In the genomic region with DNA sequence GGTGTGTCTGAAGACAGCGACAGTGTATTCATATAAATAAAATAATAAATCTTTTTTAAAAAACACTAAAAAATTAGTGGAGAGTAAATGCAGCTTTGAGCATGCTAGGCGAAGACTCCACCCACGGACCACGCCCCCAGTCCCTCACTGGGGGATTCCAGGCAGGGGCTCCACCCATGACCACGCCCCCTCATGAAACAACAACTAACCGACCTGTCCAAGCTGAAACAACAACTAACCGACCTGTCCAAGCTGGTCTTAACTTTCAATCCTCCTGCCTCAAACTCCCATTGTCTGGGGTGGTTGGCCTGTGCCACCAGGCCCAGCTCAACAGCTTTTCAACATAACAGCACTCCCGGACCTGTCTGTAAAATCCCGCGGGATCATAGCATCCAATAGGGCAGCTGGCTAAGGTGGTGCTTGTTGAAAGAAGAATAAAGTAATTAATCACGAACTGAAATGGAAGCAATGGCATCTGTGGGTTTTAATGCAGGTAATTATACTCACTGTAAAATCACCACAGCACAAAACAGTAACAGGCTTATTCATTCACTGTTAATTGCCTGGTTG, we compare ENCODE assay signal across 9 mouse cellular contexts. TPM values are rescaled to one million over a fixed set of nuclear protein-coding genes. Genes with fewer than 3 reads are reported as not detected.
DNase-seq lines count a peak whose midpoint lies in the region; ATAC-seq and TF ChIP-seq lines count a peak whose summit lies in the region.
"Had no signal": no experiment of that assay in that cellular context is flagged by ENCODE, and none has a peak within 500 bp of the region (broad histone marks: within the 10 kb centered on the region; RNA-seq: fewer than 3 reads in every experiment).

No protein-coding gene starts in this region.

- peak; percentile 34 for DNase-seq in kidney, adult 2 months
- peak; percentile 64 for DNase-seq in brain, embryonic 14.5 days (ENCODE audit: low read depth)
- DNase-seq in kidney, postnatal 14 days = peak; percentile 31
- DNase-seq in retina, embryonic 14.5 days (ENCODE audit: low spot score) = no peak
- no peak for DNase-seq in MN1 (ENCODE audit: low spot score)

- no peak for TF ChIP-seq CTCF in kidney, adult 2 months (conservative IDR thresholded peaks at IDR 0.05; ENCODE audit: insufficient read depth, insufficient read length, low read depth, low read length)
- TF ChIP-seq CTCF in brain, embryonic 14.5 days (IDR thresholded peaks at IDR 0.05; ENCODE audit: borderline replicate concordance, extremely low read depth, insufficient read depth, insufficient read length) = no peak
- no peak for TF ChIP-seq CTCF in small intestine, adult 2 months (IDR thresholded peaks at IDR 0.05; ENCODE audit: extremely low read depth, insufficient read length, insufficient replicate concordance, low read depth, low read length)

- H3K9ac ChIP-seq in kidney, embryonic 14.5 days (ENCODE audit: low read depth, low read length) = no peak overlapping the region

- TF ChIP-seq POLR2A in kidney, adult 2 months (IDR thresholded peaks at IDR 0.05; ENCODE audit: low read depth, low read length) = no peak
- TF ChIP-seq POLR2A in brain, embryonic 14.5 days (IDR thresholded peaks at IDR 0.05; ENCODE audit: borderline replicate concordance, extremely low read depth, insufficient read depth, insufficient read length, poor library complexity, severe bottlenecking) = no peak
- TF ChIP-seq POLR2A in small intestine, adult 2 months (IDR thresholded peaks at IDR 0.05; ENCODE audit: low read depth, low read length) = no peak

- no peaks in the 10 kb centered on the region for H3K4me1 ChIP-seq in kidney, adult 2 months (ENCODE audit: control insufficient read depth, insufficient read depth, low read length)
- H3K4me1 ChIP-seq in kidney, embryonic 14.5 days (ENCODE audit: control insufficient read depth, insufficient read depth, low read length) = no peaks in the 10 kb centered on the region
- peaks cover 9% of the 10 kb centered on the region for H3K4me1 ChIP-seq in small intestine, adult 2 months (ENCODE audit: control insufficient read depth, insufficient read depth, insufficient read length, low read length)

- peak overlapping the region; percentile 32; the same call in 1 of the 2 replicates for H3K4me3 ChIP-seq in kidney, adult 2 months (ENCODE audit: insufficient read depth, low read depth, low read length)
- H3K4me3 ChIP-seq in kidney, embryonic 14.5 days (ENCODE audit: low read length) = no peak overlapping the region
- 0 out of 2 replicates have a peak overlapping the region, but pooled peaks have one; percentile 6 for H3K4me3 ChIP-seq in small intestine, adult 2 months (ENCODE audit: low read depth, low read length)

- H3K9me3 ChIP-seq in kidney, embryonic 14.5 days (ENCODE audit: control insufficient read depth, low read length) = no peaks in the 10 kb centered on the region

- ATAC-seq in kidney, embryonic 14.5 days (ENCODE audit: low FRiP score, low TSS enrichment) = no peak
- ATAC-seq in monocyte, adult 5-6 weeks (replicated peaks; ENCODE audit: insufficient number of reproducible peaks, low FRiP score, low TSS enrichment, poor library complexity, severe bottlenecking) = no peak

- no peaks in the 10 kb centered on the region for H3K36me3 ChIP-seq in kidney, adult 2 months (ENCODE audit: control insufficient read depth, insufficient read depth, low read length)
- no peaks in the 10 kb centered on the region for H3K36me3 ChIP-seq in kidney, embryonic 14.5 days (ENCODE audit: control insufficient read depth, insufficient read depth, low read length)
- no peaks in the 10 kb centered on the region for H3K36me3 ChIP-seq in small intestine, adult 2 months (ENCODE audit: control insufficient read depth, insufficient read depth, low read length)

- H3K4me2 ChIP-seq in kidney, embryonic 14.5 days (replicated peaks; ENCODE audit: low read depth, low read length) = no peak overlapping the region

- WGBS in kidney, adult 2 months = 43% methylated on average over 11 of the region's 11 CpGs
- 31% methylated on average over 11 of the region's 11 CpGs for WGBS in kidney, embryonic 14.5 days
- 43% methylated on average over 11 of the region's 11 CpGs for WGBS in small intestine, adult 2 months

- no peaks in the 10 kb centered on the region for H3K27me3 ChIP-seq in kidney, adult 2 months (replicated peaks; ENCODE audit: control insufficient read depth, insufficient read depth, low read length)
- H3K27me3 ChIP-seq in kidney, embryonic 14.5 days (ENCODE audit: control insufficient read depth, insufficient read depth, low read length) = no peaks in the 10 kb centered on the region
- H3K27me3 ChIP-seq in small intestine, adult 2 months (ENCODE audit: control insufficient read depth, insufficient read depth, low read length) = no peaks in the 10 kb centered on the region

- H3K27ac ChIP-seq in kidney, adult 2 months (ENCODE audit: insufficient read depth, low read depth, low read length) = no peak overlapping the region
- H3K27ac ChIP-seq in kidney, embryonic 14.5 days (ENCODE audit: low read depth, low read length) = no peak overlapping the region
- no peak overlapping the region for H3K27ac ChIP-seq in small intestine, adult 2 months (ENCODE audit: insufficient read depth, low read depth, low read length)

RNA-seq across cellular contexts. Expression of a gene that starts 12.7 kb away (rescaled TPM):
- polyA plus RNA-seq in kidney, adult 2 months (2012; rRNA removed) = 4.8 and 6.2 TPM in 2 replicates
- 2.3 and 3.9 TPM in 2 replicates for polyA plus RNA-seq in kidney, embryonic 14.5 days (2014; fragmentation: Nextera tagmentation; extraction: Ambion mirVana)
- 7.8 and 11.1 TPM in 2 replicates for polyA plus RNA-seq in brain, embryonic 14.5 days (2012; rRNA removed)
- 7.7 and 15.4 TPM in 2 replicates for polyA plus RNA-seq in small intestine, adult 2 months (2012; rRNA removed)
- total RNA-seq in monocyte, adult 5-6 weeks (2017) = 4.7 to 8.2 TPM (median 6.6 TPM) in 3 replicates

RNA-seq across cellular contexts. Expression of a gene that starts 48.1 kb away (rescaled TPM):
- 1.9 and 2.3 TPM in 2 replicates for polyA plus RNA-seq in kidney, adult 2 months (2012; rRNA removed)
- 1.7 and 2.3 TPM in 2 replicates for polyA plus RNA-seq in kidney, embryonic 14.5 days (2014; fragmentation: Nextera tagmentation; extraction: Ambion mirVana)
- polyA plus RNA-seq in brain, embryonic 14.5 days (2012; rRNA removed) = 3.1 and 3.9 TPM in 2 replicates
- polyA plus RNA-seq in small intestine, adult 2 months (2012; rRNA removed) = 2.0 and 3.7 TPM in 2 replicates
- 0.29 to 0.49 TPM in 2 of 3 replicates, not detected in the other for total RNA-seq in monocyte, adult 5-6 weeks (2017)

RNA-seq across cellular contexts. Expression of a gene that starts 53.6 kb away (rescaled TPM):
- polyA plus RNA-seq in kidney, adult 2 months (2012; rRNA removed) = 43.6 and 55.2 TPM in 2 replicates
- 37.8 and 48.0 TPM in 2 replicates for polyA plus RNA-seq in kidney, embryonic 14.5 days (2014; fragmentation: Nextera tagmentation; extraction: Ambion mirVana)
- 139 and 198 TPM in 2 replicates for polyA plus RNA-seq in brain, embryonic 14.5 days (2012; rRNA removed)
- 32.1 and 55.6 TPM in 2 replicates for polyA plus RNA-seq in small intestine, adult 2 months (2012; rRNA removed)
- total RNA-seq in monocyte, adult 5-6 weeks (2017) = 15.0 to 22.2 TPM (median 19.2 TPM) in 3 replicates

RNA-seq across cellular contexts. Expression of a gene that starts 56.1 kb away (rescaled TPM):
- polyA plus RNA-seq in kidney, adult 2 months (2012; rRNA removed) = 0.05 TPM in 2 replicates
- not detected in 2 replicates for polyA plus RNA-seq in kidney, embryonic 14.5 days (2014; fragmentation: Nextera tagmentation; extraction: Ambion mirVana)
- not detected in 2 replicates for polyA plus RNA-seq in brain, embryonic 14.5 days (2012; rRNA removed)
- polyA plus RNA-seq in small intestine, adult 2 months (2012; rRNA removed) = not detected in 2 replicates
- total RNA-seq in monocyte, adult 5-6 weeks (2017) = not detected in 3 replicates
- polyA plus RNA-seq: spleen, adult 2 months had no signal

RNA-seq across cellular contexts. Expression of a gene that starts 57.1 kb away (rescaled TPM):
- polyA plus RNA-seq in kidney, adult 2 months (2012; rRNA removed) = 0.03 and 0.07 TPM in 2 replicates
- polyA plus RNA-seq in kidney, embryonic 14.5 days (2014; fragmentation: Nextera tagmentation; extraction: Ambion mirVana) = 0.15 and 0.30 TPM in 2 replicates
- polyA plus RNA-seq in brain, embryonic 14.5 days (2012; rRNA removed) = 0.03 and 0.07 TPM in 2 replicates
- polyA plus RNA-seq in small intestine, adult 2 months (2012; rRNA removed) = not detected in 2 replicates
- not detected in 3 replicates for total RNA-seq in monocyte, adult 5-6 weeks (2017)

Comparison
In these comparisons a context has a peak if more than half of its experiments do, and no peak if none do; other contexts are left out.
1. DNase-seq: peak in kidney, adult 2 months (single experiment), brain, embryonic 14.5 days (single experiment) and kidney, postnatal 14 days (single experiment); none in retina, embryonic 14.5 days (single experiment) and MN1 (single experiment).